Mouse (Mus musculus) liver, postnatal 0 days (tissue): ENCODE data around the gene Tctex1d4. TPM values are rescaled to one million over a fixed set of nuclear protein-coding genes. Genes with fewer than 3 reads are reported as not detected.
A peak's percentile ranks its signal among the peaks of the same experiment; 100 is the strongest.

Experiments
- ATAC-seq: fragments of 200-750 bp; cut with Nextera tagmentation; 2 replicates; pipeline ENCODE4 v1.8.0; 2017; ENCODE audit warnings: mild to moderate bottlenecking, moderate library complexity
- DNase-seq: peaks from one replicate; pipeline ENCODE4 v3.0.0-alpha.2; 2016
- H3K27ac ChIP-seq: fragments of 300-500 bp; sonication (generic); 2 replicates; pipeline ENCODE4 v1.5.1; 2014; ENCODE audit warnings: antibody characterized with exemption, moderate library complexity, mild to moderate bottlenecking, low read depth
- H3K27me3 ChIP-seq: fragments of 300-500 bp; sonication (generic); 2 replicates; pipeline ENCODE4 v1.6.1; 2014; ENCODE audit warnings: low read length, control low read depth, mixed read lengths; ENCODE audit not compliant: insufficient read depth
- H3K36me3 ChIP-seq: fragments of 300-500 bp; sonication (generic); replicated peaks from 2 replicates; pipeline ENCODE4 v1.6.1; 2014; ENCODE audit warnings: mild to moderate bottlenecking, control low read depth, low read length, moderate library complexity, mixed read lengths; ENCODE audit not compliant: insufficient read depth
- H3K4me1 ChIP-seq: fragments of 300-500 bp; sonication (generic); 2 replicates; pipeline ENCODE4 v1.6.1; 2014; ENCODE audit warnings: antibody characterized with exemption, mild to moderate bottlenecking, control low read depth; ENCODE audit not compliant: insufficient read depth
- H3K4me2 ChIP-seq: fragments of 300-500 bp; sonication (generic); 2 replicates; pipeline ENCODE4 v1.6.1; 2014; ENCODE audit warnings: low read depth, mild to moderate bottlenecking, low read length, moderate library complexity, mixed read lengths
- H3K4me3 ChIP-seq: fragments of 300-500 bp; sonication (generic); 2 replicates; pipeline ENCODE4 v1.5.1; 2014; ENCODE audit warnings: low read depth, low read length
- H3K9ac ChIP-seq: fragments of 300-500 bp; sonication (generic); replicated peaks from 2 replicates; pipeline ENCODE4 v1.6.1; 2014; ENCODE audit warnings: mild to moderate bottlenecking, moderate library complexity
- H3K9me3 ChIP-seq: fragments of 300-500 bp; sonication (generic); 2 replicates; pipeline ENCODE4 v1.6.1; 2016; ENCODE audit warnings: mild to moderate bottlenecking, control low read depth, low read length, mixed read lengths
- CTCF ChIP-seq: sonication (generic); IDR thresholded peaks from 2 replicates; pipeline ENCODE4 v1.5.1; 2016; ENCODE audit warnings: antibody characterized with exemption, low read depth
- EP300 ChIP-seq: IDR thresholded peaks from 2 replicates; pipeline ENCODE4 v1.6.1; 2016; ENCODE audit warnings: antibody characterized with exemption, low read depth, mild to moderate bottlenecking
- WGBS: fragments of 180-500 bp; shearing (Covaris S2); extraction: QIAGEN DNeasy Blood & Tissue Kit; methylation state at CpG from one replicate; pipeline ENCODE4 v1.1.7; 2014; ENCODE audit not compliant: insufficient replicate concordance; 5-methylcytosine and 5-hydroxymethylcytosine counted together
- polyA plus RNA-seq: library from polyadenylated mRNA; unstranded; fragments of >200 nt; fragmentation: Nextera tagmentation; extraction: Ambion mirVana; gene quantifications from 2 replicates; pipeline ENCODE4 v1.2.1, GENCODE M21; 2015

The Tctex1d4 gene
- polyA plus RNA-seq, 1 experiment from 2014 or later: not detected

- Histone ChIP-seq H3K36me3 (peaks cover 20% of the 10 kb centered on the region), H3K4me2 (peak overlapping the region; percentile 34), H3K27ac (peak overlapping the region; percentile 89), H3K9ac (0 out of 2 replicates have a peak overlapping the region, but pooled peaks have one; percentile 0), H3K27me3 (no peaks in the 10 kb centered on the region), H3K4me1 (peaks cover 40% of the 10 kb centered on the region), H3K4me3 (no peak overlapping the region), H3K9me3 (no peaks in the 10 kb centered on the region)
- TF ChIP-seq CTCF (no peak), EP300 (peak; percentile 41; the same call in 1 of the 2 replicates)
- peak; percentile 71 for DNase-seq
- peak; percentile 55 for ATAC-seq
- 38% methylated on average over 15 of the region's 15 CpGs for WGBS
These were observed 502 bp upstream of the Tctex1d4 start for GRCm38 (mm10) chr4:117125910-117126674.

- no peak overlapping the region for H3K27ac ChIP-seq
- H3K9ac ChIP-seq: no peak overlapping the region
- no peak overlapping the region for H3K4me2 ChIP-seq
- no peaks in the 10 kb centered on the region for H3K9me3 ChIP-seq
- TF ChIP-seq EP300 (no peak), CTCF (no peak)
- no peak for DNase-seq
- ATAC-seq: no peak
- H3K27me3 ChIP-seq: peaks cover 12% of the 10 kb centered on the region
- WGBS: 83% methylated on average over 33 of the region's 33 CpGs
- peaks cover 46% of the 10 kb centered on the region for H3K4me1 ChIP-seq
- H3K4me3 ChIP-seq: no peak overlapping the region
- peaks cover 25% of the 10 kb centered on the region for H3K36me3 ChIP-seq
These were observed 1.5 kb downstream of the Tctex1d4 start for GRCm38 (mm10) chr4:117127991-117128686.

- H3K4me2 ChIP-seq: no peak overlapping the region
- H3K9ac ChIP-seq: no peak overlapping the region
- TF ChIP-seq CTCF (no peak), EP300 (no peak)
- H3K36me3 ChIP-seq: peaks cover 25% of the 10 kb centered on the region
- ATAC-seq: no peak
- H3K9me3 ChIP-seq: no peaks in the 10 kb centered on the region
- H3K27ac ChIP-seq: no peak overlapping the region
- peaks cover 39% of the 10 kb centered on the region for H3K4me1 ChIP-seq
- H3K4me3 ChIP-seq: no peak overlapping the region
- 81% methylated on average over 6 of the region's 6 CpGs for WGBS
- H3K27me3 ChIP-seq: peaks cover 17% of the 10 kb centered on the region
- DNase-seq: no peak
These were observed 4.2 kb downstream of the Tctex1d4 start for GRCm38 (mm10) chr4:117130790-117131189.

- H3K9me3 ChIP-seq: no peaks in the 10 kb centered on the region
- 0 out of 2 replicates have a peak overlapping the region, but pooled peaks have one; percentile 92 for H3K4me3 ChIP-seq
- TF ChIP-seq EP300 (no peak), CTCF (no peak)
- peaks cover 17% of the 10 kb centered on the region for H3K27me3 ChIP-seq
- H3K9ac ChIP-seq: no peak overlapping the region
- peaks cover 39% of the 10 kb centered on the region for H3K4me1 ChIP-seq
- DNase-seq (no peak), ATAC-seq (no peak)
- H3K27ac ChIP-seq: no peak overlapping the region
- 84% methylated on average over 6 of the region's 6 CpGs for WGBS
- peaks cover 25% of the 10 kb centered on the region for H3K36me3 ChIP-seq
- peak overlapping the region; percentile 98; the same call in 1 of the 2 replicates for H3K4me2 ChIP-seq
These were observed 4.6 kb downstream of the Tctex1d4 start for GRCm38 (mm10) chr4:117131198-117131597.

GRCm38 (mm10) chr4:117131890-117132793 is 5.5 kb downstream of the Tctex1d4 start:
- Histone ChIP-seq H3K9ac (peak overlapping the region; percentile 88), H3K27ac (no peak overlapping the region)
- 55% methylated on average over 7 of the region's 7 CpGs for WGBS

More at GRCm38 (mm10) chr4:117131890-117132793, 5.5 kb downstream of the Tctex1d4 start:
- no peaks in the 10 kb centered on the region for H3K9me3 ChIP-seq
- no peak for DNase-seq
- ATAC-seq: no peak
- TF ChIP-seq CTCF (no peak), EP300 (no peak)
- peaks cover 25% of the 10 kb centered on the region for H3K36me3 ChIP-seq
- peaks cover 33% of the 10 kb centered on the region for H3K4me1 ChIP-seq
- H3K4me2 ChIP-seq: peak overlapping the region; percentile 98
- peak overlapping the region; percentile 92 for H3K4me3 ChIP-seq
- H3K27me3 ChIP-seq: peaks cover 17% of the 10 kb centered on the region
